Mouse (Mus musculus) mouse trophoblast stem cell (cell line): ENCODE measurements around the gene 9130213A22Rik.
"Not testable (repeated sequence)": the region's sequence is repeated elsewhere in the genome, so short reads cannot be mapped to it uniquely, and the experiment has no call there.

Source experiments
- in situ Hi-C, 2 experiments: fragments of 300-500 bp; cut with MseI, MboI; formaldehyde crosslinking; loops; 2 replicates in 1 of 2; 3 replicates in 1 of 2; pipeline ENCODE4 v1.15.1; 2025

The 9130213A22Rik gene

DNA sequence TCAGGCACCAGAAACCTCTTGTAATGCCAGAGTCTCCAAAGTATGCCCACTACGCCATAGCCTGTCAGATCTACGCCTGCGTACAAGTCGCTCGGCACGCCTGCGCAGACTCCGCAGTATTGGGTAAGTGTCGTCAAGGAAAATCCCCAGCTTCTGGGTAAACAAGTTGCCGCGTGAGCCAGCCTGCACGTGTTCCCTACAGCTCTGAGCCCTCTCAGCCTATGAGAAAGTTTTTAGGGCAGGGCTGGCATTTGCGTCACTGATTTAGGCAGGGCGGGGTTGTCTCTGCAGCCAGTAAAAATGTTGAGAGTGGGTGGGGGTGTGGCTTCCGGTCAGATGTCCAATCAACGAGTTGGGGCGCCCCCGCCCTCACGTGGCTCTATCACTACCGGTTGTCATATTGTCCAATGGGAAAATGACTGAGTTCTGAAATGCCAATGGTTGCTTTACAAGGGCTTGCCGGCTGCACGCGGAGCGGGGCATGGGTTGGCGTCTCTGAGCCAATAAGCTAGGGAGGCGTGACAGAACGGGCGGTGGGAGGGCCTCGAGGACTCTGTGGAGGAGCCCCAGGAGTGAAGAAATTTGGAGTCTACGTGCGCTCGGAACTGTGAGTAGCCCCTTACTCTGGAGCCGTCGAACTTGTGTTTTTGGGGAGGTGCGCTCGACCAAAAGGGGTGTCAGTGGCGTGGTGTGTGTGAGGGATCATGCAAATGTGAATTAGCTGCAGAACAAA is 27.5 kb downstream of the 9130213A22Rik start, which contains the start of gene Per1:
Per1 (plus strand) TSS at position 521 of the 733 bp plus-strand sequence.
- in situ Hi-C loops, result no loop called here

- in situ Hi-C loops, result not testable (repeated sequence)
Measured at GRCm38 (mm10) chr11:69093856-69094255, 28.5 kb downstream of the 9130213A22Rik start.

GRCm38 (mm10) chr11:69092871-69093270 is 29.5 kb downstream of the 9130213A22Rik start:
- in situ Hi-C loops, result no loop called here

- in situ Hi-C loops, result no loop called here
Measured at GRCm38 (mm10) chr11:69092386-69092751, 30.0 kb downstream of the 9130213A22Rik start.

DNA sequence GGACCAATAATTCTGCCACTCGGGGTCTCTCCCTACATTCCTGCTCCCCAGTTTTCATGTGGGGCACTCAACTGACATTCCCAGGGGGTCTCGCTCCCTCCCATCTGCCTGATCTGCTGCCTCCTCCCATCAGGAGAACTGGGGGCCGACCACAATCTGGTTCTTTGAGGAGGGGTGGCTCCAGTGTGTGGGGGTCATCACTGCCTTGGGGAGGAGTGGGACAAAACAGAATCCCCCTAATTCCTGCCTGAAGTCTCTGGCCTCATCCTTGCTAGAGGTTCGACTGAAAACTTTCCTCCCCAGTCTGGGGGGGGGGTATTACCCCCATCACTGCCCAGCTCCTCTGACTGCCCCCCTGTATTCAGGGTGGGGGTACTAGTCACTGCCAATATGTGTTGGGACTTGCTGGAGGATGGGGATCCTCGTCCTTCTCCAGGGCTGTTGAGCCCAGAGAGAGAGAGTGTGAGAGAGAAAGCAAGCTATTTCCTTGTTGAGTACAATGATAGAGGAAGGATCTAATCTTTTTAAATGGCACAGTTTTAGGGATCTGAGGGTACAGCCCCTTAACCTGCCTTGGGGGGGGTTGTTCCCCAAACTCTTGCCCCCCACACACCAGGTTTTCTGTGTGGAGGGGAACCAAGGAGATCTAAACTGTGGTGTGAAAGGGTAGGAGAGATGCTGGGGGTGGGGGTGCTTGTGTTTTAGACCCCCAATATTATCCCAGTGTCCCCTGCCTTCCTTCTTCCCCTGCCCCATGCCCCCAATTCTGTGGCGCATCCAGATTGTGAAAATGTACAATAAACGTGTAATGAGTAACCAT is 30.6 kb downstream of the 9130213A22Rik start:
- in situ Hi-C loops, result no loop called here

DNA sequence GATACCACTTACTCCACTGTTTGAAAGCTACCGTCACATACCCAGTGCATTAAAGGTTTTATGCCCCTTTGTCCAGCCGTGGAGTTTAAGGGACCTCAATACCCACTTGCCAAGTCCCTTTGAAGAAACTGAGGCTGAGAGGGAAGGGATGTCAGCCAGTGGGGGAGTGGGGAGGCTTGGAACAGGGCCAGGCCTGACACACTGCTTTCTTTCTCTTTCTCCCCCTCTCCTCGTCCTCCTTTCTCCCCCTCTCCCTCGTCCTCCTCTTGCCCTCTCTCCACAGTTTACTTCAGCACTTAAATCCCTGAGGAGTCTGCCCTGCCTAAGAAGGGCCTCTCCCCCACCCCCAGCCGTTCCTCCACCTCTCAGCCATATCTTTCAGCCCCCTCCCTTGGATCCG is 32.0 kb downstream of the 9130213A22Rik start:
- in situ Hi-C loops, result no loop called here

- in situ Hi-C loops, result no loop called here
Measured at GRCm38 (mm10) chr11:69089616-69090290, 32.6 kb downstream of the 9130213A22Rik start.

DNA sequence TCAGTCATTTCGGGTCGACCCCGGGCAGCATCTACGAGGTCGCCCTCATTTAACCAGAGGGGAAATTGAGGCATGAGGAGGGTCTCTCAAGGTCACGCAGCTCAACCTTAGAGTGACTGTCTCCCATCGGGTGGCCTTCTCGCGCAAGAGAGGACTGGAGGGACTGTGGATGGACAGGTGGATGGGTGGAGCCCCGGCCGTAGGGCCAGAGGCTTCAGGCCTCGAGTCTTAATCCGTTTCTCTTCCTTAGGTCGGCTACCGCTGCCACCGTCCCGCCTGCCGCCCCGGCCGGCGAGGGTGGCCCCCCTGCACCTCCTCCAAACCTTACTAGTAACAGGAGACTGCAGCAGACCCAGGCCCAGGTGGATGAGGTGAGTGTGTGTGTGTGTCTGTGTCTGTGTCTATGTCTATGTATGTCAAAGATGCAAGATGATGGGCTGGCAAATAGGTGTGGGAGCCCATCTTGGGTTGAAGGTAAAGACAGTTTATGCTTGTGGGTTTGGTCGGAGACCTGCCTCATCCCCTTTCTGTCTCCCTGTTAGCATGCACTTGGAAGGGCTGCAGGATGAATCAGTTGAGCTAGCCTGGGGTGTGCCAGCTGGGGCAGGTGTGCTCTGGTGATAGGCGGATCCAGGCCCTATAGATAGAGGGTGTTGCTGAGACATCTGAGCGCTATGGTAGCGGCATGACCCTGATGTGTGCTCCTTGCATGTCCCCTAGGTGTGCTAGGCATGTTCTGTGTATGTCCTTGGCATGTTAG is 33.4 kb downstream of the 9130213A22Rik start:
- in situ Hi-C loops, result no loop called here

DNA sequence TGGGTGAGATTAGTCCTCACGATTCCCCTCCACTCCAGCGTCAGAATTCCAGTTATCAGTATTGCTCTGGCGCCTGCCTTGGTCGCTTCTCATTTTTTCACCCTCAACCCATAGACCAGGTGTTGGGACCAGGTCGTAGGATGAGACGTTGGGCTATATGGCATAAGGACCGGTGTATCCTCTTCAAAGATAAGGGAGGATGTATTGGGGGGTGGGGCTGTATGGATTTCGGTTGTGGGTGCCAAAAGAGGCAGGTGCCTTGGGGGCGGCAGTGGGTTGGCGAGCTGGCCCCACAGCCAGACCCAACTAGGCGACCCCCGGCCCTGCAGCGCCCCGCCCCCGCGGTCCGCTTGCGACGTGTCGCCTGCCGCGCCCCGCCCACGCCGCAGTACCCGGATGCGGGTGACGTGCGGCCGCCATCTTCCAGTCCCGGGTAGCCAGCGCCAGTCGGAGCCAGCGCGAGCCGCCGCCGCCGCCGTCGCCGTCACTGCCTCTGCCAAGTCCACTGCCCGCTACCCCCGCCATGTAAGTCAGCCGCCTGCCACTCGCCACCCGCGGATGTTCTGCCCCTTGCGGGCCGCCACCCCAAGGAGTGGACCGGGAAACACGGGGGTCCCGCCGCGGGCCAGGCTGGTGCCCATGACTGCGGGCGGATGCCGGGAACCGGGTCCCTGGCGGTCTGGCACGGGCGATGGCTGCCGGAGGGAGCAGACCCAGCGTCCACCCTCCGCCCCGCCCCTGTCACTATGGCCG is 34.1 kb downstream of the 9130213A22Rik start, which contains the start of gene Vamp2:
Vamp2 (plus strand) TSS at position 388 of the 753 bp plus-strand sequence.
- in situ Hi-C loops, result no loop called here

DNA sequence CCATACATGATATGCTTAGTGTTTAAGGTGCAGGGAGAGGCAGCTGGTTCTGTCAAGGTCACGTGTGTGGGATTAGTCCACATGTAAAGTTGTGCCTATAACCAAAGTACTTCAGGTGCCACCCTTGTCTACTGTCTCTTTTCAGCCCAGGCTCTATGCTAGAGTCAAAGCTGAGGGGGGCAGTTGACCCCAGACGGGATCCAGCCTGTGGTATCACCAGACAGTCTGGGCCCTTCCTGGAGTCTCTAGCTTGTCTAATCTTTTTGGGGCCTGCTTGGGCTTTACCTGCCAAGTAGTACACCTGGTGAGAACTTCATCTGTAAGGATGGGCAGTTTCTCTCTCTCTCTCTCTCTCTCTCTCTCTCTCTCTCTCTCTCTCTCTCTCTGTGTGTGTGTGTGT is 34.8 kb downstream of the 9130213A22Rik start:
- in situ Hi-C loops, result no loop called here

GRCm38 (mm10) chr11:69087082-69087481 is 35.3 kb downstream of the 9130213A22Rik start:
- in situ Hi-C loops, result no loop called here

DNA sequence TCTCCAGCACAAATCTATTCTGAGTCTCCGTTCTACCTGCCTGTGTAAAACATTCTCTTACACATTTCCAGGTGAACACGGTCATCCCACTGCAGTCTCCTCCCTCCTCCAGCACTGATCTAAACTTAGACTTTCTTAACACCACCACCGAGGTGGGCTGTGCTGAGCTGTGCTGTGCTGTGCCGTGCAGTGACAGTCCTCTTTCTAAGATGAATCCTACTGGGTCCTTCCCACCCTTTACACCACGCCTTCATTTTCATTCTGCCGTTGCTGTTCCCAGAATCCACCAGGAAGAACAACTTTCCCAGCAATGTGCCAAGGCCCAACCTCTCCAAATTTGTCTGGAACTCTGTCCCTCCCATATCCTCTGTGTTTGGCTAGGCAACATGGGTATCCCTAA is 36.0 kb downstream of the 9130213A22Rik start:
- in situ Hi-C loops, result no loop called here

GRCm38 (mm10) chr11:69085608-69086007 is 36.8 kb downstream of the 9130213A22Rik start:
- in situ Hi-C loops, result no loop called here

DNA sequence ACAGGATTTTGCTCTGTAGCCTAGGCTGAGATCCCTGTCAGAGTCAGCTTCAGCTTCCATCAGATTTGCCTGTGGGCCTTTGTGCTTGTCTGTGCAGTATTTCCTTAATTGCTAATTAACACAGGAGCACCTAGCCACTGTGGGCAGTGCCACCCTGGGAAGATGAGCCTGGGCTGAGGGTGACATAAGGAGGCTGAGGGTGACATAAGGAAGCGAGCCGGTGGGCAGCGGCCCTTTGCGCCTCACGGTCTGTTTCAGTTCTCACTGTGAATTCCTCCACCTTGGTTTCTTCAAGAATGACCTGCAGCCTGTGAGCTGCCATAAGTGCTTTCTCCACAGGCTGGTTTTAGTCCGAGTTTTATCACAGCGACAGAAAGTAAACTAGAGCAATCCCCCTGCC is 40.8 kb downstream of the 9130213A22Rik start:
- in situ Hi-C loops, result no loop called here

- in situ Hi-C loops, result no loop called here
Measured at GRCm38 (mm10) chr11:69080855-69081222, 41.5 kb downstream of the 9130213A22Rik start.

DNA sequence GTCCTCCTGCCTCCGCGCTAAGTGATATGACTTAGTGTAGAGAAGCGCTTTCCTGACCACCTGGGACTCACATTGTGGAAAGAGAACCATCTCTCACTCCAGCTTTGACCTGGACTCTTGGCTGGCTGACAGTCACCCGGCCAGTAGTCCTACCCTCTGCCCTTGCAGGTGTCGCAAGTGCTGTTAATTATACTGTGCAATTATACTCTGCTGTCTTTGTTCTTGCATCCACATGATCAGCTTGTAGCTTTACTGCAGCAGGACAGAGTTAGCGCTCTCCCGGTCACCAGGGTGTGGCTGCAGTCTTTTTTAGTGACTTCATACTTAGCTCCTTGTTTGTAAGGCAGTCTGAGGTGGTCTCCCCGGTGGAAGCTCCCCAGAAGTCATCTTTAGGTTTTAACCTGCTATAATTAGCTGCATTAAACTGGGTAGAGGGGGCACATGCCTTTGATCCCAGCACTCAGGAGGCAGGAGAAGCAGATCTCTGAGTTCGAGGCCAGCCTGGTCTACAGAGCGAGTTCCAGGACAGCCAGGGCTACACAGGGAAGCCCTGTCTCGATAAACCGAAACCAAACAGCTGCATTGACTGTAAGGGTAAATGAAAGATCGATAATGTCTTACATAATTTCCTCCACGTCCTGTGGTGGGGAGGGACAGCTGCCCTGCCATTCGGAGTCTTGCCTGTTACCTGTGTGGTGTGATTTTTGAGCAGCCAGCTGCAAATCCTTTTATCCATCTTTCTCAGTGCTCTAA is 42.1 kb downstream of the 9130213A22Rik start:
- in situ Hi-C loops, result no loop called here

- in situ Hi-C loops, result no loop called here
Measured at GRCm38 (mm10) chr11:69078805-69079438, 43.5 kb downstream of the 9130213A22Rik start.

GRCm38 (mm10) chr11:69078041-69078440 is 44.3 kb downstream of the 9130213A22Rik start:
- in situ Hi-C loops, result no loop called here

DNA sequence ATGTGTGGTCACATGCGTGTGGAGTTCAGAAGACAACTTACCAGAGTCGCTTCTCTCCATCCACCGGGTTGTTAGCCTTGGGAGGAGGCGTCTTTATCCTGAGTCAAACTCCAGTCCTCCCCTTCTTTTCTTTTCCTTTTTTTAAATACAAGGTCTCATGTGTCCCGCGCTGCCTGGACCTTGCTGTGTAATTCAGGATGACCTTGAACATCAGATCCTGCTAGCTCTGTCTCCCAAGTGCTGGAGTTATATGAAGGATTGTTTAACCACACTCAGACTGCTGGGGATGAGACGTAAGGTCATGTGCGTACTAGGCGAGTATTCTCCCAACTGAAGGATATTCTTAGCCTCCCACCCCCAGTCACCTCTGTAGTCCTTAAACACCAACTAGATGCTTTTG is 45.1 kb downstream of the 9130213A22Rik start:
- in situ Hi-C loops, result no loop called here

DNA sequence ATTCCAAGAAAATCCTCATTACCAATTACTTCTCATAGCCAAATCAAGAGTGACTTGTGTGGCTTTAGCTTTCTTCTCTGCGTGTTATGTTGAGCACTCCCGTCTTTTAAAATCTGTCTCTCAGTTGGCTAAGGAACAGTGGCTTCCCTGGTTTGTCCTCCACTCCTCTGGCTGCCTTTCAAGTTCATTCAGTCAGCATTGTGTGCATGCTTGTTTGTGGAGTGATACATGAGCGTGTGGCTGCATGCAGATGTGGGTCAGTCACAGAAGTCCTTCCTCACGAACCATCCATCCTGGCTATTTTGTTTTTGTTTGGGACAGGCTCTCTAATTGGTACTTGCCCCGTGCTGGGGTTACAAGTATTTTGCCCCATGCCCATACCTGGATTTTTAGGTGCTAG is 45.8 kb downstream of the 9130213A22Rik start:
- in situ Hi-C loops, result no loop called here
